Mouse (Mus musculus): ENCODE measurements around the gene 1110032A03Rik. TPM values are rescaled to one million over a fixed set of nuclear protein-coding genes. Genes with fewer than 3 reads are reported as not detected.

The 1110032A03Rik gene
- total and polyA plus RNA-seq, 2 experiments, result 41.1 to 58.8 TPM

DNA sequence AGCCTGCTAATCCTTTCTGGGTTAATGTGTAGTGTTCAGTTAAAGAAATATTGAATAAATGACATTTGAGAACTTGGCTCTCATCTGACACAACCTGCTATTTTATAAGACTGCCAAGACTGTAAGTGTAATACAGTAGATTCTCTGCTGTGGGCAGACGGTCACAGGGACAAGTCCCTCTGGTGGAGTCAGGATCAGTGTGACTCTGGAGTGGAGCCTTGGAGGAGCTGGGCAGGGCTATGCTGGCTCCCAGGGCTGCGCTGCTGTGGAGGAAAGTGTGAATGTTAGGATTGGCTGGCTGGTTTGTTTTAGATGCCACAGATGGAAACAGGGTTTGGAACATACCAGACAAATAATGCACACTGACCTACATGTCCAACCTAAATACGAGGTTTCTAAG lies 19.9 kb upstream of the 1110032A03Rik start:
- Histone ChIP-seq H3K79me2 (ENCODE audit: control insufficient read depth, insufficient read depth, low read length) (no peaks in the 10 kb centered on the region), H3K27ac (replicated peaks; ENCODE audit: insufficient read depth, low read depth, low read length) (no peak overlapping the region), H3K4me1 (ENCODE audit: control insufficient read depth, insufficient read depth, low read length) (peaks cover 13% of the 10 kb centered on the region), H3K27me3 (ENCODE audit: control insufficient read depth, insufficient read depth, low read length) (no peaks in the 10 kb centered on the region), H3K36me3 (ENCODE audit: control insufficient read depth, insufficient read depth, low read length) (peaks cover 2% of the 10 kb centered on the region; the same call in 1 of the 2 replicates), H3K9ac (ENCODE audit: low read depth, low read length) (no peak overlapping the region), H3K4me3 (ENCODE audit: insufficient read depth, low read depth, low read length) (no peak overlapping the region)
- TF ChIP-seq POLR2A (IDR thresholded peaks at IDR 0.05; ENCODE audit: extremely low read depth, insufficient read depth, low read length), result no peak
- TF ChIP-seq CTCF (IDR thresholded peaks at IDR 0.05; ENCODE audit: low read depth, low read length), result no peak
- no peak for DNase-seq (ENCODE audit: extremely low read depth, low read depth, low spot score)
- WGBS, result 90% methylated on average over 3 of the region's 3 CpGs

DNA sequence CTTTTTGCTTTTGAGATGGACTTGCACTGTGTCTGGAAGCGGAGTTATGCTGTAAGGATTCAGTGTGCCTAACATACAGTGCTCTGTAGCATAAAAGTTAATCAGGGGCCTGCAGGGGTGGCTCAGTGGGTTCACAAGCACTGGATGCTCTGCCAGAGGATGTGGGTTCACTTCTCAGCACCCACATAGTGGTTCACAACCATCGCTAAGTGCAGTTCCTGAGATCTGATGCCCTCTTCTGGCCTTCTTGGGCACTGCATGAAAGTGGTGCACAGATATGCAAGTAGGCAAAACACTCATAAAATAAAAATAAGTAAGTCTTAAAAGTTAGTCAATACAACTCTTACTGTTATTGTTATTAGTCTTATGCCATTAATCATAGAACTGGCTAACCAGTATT lies 6.8 kb upstream of the 1110032A03Rik start:
- Histone ChIP-seq H3K79me2 (ENCODE audit: control insufficient read depth, insufficient read depth, low read length) (no peaks in the 10 kb centered on the region), H3K9ac (ENCODE audit: low read depth, low read length) (no peak overlapping the region), H3K4me1 (ENCODE audit: control insufficient read depth, insufficient read depth, low read length) (no peaks in the 10 kb centered on the region), H3K27ac (replicated peaks; ENCODE audit: insufficient read depth, low read depth, low read length) (no peak overlapping the region), H3K4me3 (ENCODE audit: insufficient read depth, low read depth, low read length) (no peak overlapping the region), H3K27me3 (ENCODE audit: control insufficient read depth, insufficient read depth, low read length) (no peaks in the 10 kb centered on the region), H3K36me3 (ENCODE audit: control insufficient read depth, insufficient read depth, low read length) (peaks cover 23% of the 10 kb centered on the region)
- DNase-seq (ENCODE audit: extremely low read depth, low read depth, low spot score), result peak; percentile 26
- WGBS, result 86% methylated on average over 2 of the region's 2 CpGs
- TF ChIP-seq CTCF (IDR thresholded peaks at IDR 0.05; ENCODE audit: low read depth, low read length) (peak; percentile 59), POLR2A (IDR thresholded peaks at IDR 0.05; ENCODE audit: extremely low read depth, insufficient read depth, low read length) (no peak)

DNA sequence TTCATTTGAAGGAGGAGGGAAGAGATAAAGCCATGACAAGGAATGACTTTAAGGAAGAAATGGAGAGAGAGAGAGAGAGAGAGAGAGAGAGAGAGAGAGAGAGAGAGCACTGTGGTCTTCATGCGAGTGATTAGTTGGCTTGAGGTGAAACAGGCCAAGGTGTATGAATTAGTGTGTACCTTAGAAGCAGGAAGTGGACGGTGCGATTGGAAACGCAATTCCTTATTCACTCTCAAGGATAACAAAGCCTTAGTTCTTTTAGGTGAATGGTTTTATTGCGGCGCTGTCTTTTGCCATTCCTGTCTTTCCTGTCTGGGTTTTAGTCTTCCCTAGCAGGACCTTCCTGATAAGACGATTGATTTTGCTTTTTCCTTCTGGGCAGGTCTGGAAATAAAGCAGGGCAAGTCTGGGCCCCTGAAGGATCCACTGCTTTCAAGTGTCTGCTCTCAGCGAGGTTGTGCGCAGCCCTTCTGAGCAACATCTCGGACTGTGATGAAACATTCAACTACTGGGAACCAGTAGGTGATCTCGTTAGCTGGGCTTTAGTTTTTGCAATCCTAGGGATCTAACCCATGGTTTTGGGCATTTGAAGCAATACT lies 941 bp upstream of the 1110032A03Rik start:
- Histone ChIP-seq H3K27ac (replicated peaks; ENCODE audit: insufficient read depth, low read depth, low read length) (no peak overlapping the region), H3K27me3 (ENCODE audit: control insufficient read depth, insufficient read depth, low read length) (no peaks in the 10 kb centered on the region), H3K79me2 (ENCODE audit: control insufficient read depth, insufficient read depth, low read length) (peaks cover 4% of the 10 kb centered on the region; the same call in 1 of the 2 replicates), H3K9ac (ENCODE audit: low read depth, low read length) (no peak overlapping the region), H3K36me3 (ENCODE audit: control insufficient read depth, insufficient read depth, low read length) (peaks cover 11% of the 10 kb centered on the region; the same call in 1 of the 2 replicates), H3K4me3 (ENCODE audit: insufficient read depth, low read depth, low read length) (no peak overlapping the region), H3K4me1 (ENCODE audit: control insufficient read depth, insufficient read depth, low read length) (peaks cover 9% of the 10 kb centered on the region; the same call in 1 of the 2 replicates)
- no peak for DNase-seq (ENCODE audit: extremely low read depth, low read depth, low spot score)
- no peak for TF ChIP-seq POLR2A (IDR thresholded peaks at IDR 0.05; ENCODE audit: extremely low read depth, insufficient read depth, low read length)
- TF ChIP-seq CTCF (IDR thresholded peaks at IDR 0.05; ENCODE audit: low read depth, low read length), result no peak
- WGBS, result 80% methylated on average over 11 of the region's 11 CpGs

DNA sequence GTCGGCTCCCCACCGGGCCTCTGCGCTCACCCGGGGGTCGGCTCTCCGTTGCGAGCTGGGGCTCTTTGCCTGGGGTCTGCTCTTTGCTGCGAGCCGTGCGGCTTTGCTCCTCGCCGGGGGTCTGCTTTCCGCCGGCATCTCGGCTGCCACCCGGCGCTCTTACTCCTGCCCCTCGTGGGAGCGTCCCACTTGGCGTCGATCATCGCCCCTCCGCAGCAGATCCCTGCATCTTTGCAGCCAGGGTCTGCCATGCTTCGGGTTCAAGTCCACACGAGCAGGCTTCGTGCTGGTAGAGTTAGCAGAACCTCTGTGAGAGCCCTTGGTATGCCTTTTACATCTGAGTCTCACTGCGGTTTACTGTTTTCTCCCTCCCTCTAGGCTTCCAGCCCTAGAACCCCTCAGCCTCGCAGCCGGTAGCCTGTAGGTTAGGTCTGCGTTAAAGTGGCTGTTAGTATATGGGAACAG lies 374 bp upstream of the 1110032A03Rik start:
- Histone ChIP-seq H3K4me3 (ENCODE audit: insufficient read depth, low read depth, low read length) (peak overlapping the region; percentile 78), H3K27ac (replicated peaks; ENCODE audit: insufficient read depth, low read depth, low read length) (no peak overlapping the region), H3K27me3 (ENCODE audit: control insufficient read depth, insufficient read depth, low read length) (no peaks in the 10 kb centered on the region), H3K79me2 (ENCODE audit: control insufficient read depth, insufficient read depth, low read length) (peaks cover 4% of the 10 kb centered on the region; the same call in 1 of the 2 replicates), H3K36me3 (ENCODE audit: control insufficient read depth, insufficient read depth, low read length) (peaks cover 7% of the 10 kb centered on the region; the same call in 1 of the 2 replicates), H3K4me1 (ENCODE audit: control insufficient read depth, insufficient read depth, low read length) (peaks cover 9% of the 10 kb centered on the region; the same call in 1 of the 2 replicates), H3K9ac (ENCODE audit: low read depth, low read length) (peak overlapping the region; percentile 96)
- TF ChIP-seq POLR2A (IDR thresholded peaks at IDR 0.05; ENCODE audit: extremely low read depth, insufficient read depth, low read length), result no peak
- TF ChIP-seq CTCF (IDR thresholded peaks at IDR 0.05; ENCODE audit: low read depth, low read length), result no peak
- under 1% methylated on average over 30 of the region's 30 CpGs for WGBS
- no peak for DNase-seq (ENCODE audit: extremely low read depth, low read depth, low spot score)

DNA sequence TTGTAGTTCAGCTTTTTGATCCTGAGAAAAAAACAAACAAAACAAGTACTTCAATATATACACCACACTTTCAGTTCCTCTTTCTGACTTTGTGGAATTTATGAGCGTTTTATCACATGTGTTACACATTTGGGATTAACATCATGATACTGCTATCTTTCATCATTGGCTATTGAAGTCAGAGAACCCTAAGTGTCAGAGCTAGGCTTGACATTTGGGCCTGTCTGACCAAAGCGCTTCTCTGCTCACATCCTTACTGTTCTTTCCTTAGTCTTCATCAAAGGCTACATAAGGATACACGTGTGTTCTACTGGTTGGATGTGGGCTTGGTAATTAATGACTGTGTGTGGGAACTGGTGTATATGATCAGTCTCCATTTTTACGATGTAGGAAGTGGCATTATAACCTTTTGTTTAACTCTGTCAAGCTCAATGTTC lies 1.3 kb downstream of the 1110032A03Rik start:
- no peak overlapping the region for H3K4me3 ChIP-seq (ENCODE audit: insufficient read depth, low read depth, low read length)
- no peak for DNase-seq (ENCODE audit: extremely low read depth, low read depth, low spot score)
- H3K79me2 ChIP-seq (ENCODE audit: control insufficient read depth, insufficient read depth, low read length), result peaks cover 4% of the 10 kb centered on the region; the same call in 1 of the 2 replicates
- H3K27ac ChIP-seq (replicated peaks; ENCODE audit: insufficient read depth, low read depth, low read length), result no peak overlapping the region
- no peaks in the 10 kb centered on the region for H3K36me3 ChIP-seq (ENCODE audit: control insufficient read depth, insufficient read depth, low read length)
- no peaks in the 10 kb centered on the region for H3K27me3 ChIP-seq (ENCODE audit: control insufficient read depth, insufficient read depth, low read length)
- WGBS, result 82% methylated on average over 4 of the region's 4 CpGs
- H3K4me1 ChIP-seq (ENCODE audit: control insufficient read depth, insufficient read depth, low read length), result peaks cover 10% of the 10 kb centered on the region; the same call in 1 of the 2 replicates
- no peak overlapping the region for H3K9ac ChIP-seq (ENCODE audit: low read depth, low read length)
- TF ChIP-seq POLR2A (IDR thresholded peaks at IDR 0.05; ENCODE audit: extremely low read depth, insufficient read depth, low read length) (no peak), CTCF (IDR thresholded peaks at IDR 0.05; ENCODE audit: low read depth, low read length) (no peak)

DNA sequence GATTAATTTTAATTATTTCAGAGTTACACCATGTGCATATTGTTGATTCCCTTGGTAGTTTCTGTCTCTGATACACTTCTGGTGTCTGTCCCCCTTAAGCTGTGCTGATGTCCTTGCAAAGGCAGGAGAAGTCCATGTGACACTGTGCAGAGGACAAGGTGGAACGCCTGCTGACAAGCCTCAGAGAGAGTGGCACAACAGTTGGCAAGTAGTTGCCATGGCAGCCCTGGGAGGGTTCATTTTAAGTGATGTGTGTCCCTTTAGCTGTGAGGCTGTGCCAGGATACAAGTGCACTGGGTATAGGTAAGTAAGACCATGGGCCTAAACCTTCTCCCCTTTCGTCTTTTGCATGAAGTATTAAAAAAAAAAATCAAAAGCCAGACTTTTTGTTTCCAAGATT lies 5.3 kb downstream of the 1110032A03Rik start:
- Histone ChIP-seq H3K4me1 (ENCODE audit: control insufficient read depth, insufficient read depth, low read length) (peaks cover 11% of the 10 kb centered on the region; the same call in 1 of the 2 replicates), H3K36me3 (ENCODE audit: control insufficient read depth, insufficient read depth, low read length) (no peaks in the 10 kb centered on the region), H3K4me3 (ENCODE audit: insufficient read depth, low read depth, low read length) (no peak overlapping the region), H3K9ac (ENCODE audit: low read depth, low read length) (no peak overlapping the region), H3K27ac (replicated peaks; ENCODE audit: insufficient read depth, low read depth, low read length) (no peak overlapping the region), H3K79me2 (ENCODE audit: control insufficient read depth, insufficient read depth, low read length) (no peaks in the 10 kb centered on the region), H3K27me3 (ENCODE audit: control insufficient read depth, insufficient read depth, low read length) (no peaks in the 10 kb centered on the region)
- no peak for DNase-seq (ENCODE audit: extremely low read depth, low read depth, low spot score)
- TF ChIP-seq POLR2A (IDR thresholded peaks at IDR 0.05; ENCODE audit: extremely low read depth, insufficient read depth, low read length), result no peak
- no peak for TF ChIP-seq CTCF (IDR thresholded peaks at IDR 0.05; ENCODE audit: low read depth, low read length)
- 82% methylated on average over 2 of the region's 2 CpGs for WGBS

Data from liver, adult 2 months (tissue).